Mouse (Mus musculus): ENCODE results near the gene Spata32. TPM values are rescaled to one million over a fixed set of nuclear protein-coding genes. Genes with fewer than 3 reads are reported as not detected.

Gene Spata32
- 1 to 10 TPM in 1 of 2 experiments, under 1 TPM in 1; 0.69 to 1.4 TPM for total RNA-seq (2021)
- long read RNA-seq, experiment 1, result 0 reads
- long read RNA-seq, experiment 2, result 0 reads

DNA sequence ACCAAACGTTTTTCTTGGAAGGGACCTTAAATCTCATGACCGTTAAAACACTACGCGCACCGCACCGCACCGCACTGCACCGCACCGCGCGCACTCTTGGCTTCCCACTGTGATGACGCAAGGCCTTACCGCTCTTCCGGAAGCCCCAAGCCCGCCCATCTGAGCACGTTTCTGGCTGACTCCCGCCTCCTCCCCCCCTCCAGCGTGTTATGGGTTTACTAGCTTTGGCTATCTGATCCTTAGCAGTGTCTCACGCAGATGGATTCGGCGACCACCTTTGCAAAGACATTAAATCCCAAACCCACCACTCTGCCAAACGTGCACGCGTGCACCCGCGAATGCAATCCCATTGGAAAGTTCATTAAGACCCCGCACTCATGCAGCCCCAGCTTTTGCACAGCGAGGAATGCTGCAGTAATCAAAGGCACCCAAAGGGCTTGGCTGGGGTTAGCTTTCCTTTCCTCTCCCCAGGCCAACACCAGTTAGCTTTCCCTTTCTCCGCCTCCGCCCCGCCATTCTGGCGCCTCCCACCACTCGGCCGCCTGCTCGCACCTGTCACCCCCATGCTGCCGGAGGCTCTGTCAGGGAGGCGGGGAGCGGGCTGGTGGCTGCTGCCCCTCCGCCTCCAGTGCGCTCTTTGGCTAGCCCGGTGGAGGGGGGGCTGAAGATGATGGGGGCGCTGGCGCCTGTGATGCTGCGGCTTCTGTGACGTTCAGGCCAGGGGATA is at the start of gene Spata32:
TSS of gene Spata32 (minus strand) at position 643 of the 727 bp plus-strand sequence.
- DNase-seq (ENCODE audit: low spot score in 2 of 2), result peak; percentile 63 to 66

DNA sequence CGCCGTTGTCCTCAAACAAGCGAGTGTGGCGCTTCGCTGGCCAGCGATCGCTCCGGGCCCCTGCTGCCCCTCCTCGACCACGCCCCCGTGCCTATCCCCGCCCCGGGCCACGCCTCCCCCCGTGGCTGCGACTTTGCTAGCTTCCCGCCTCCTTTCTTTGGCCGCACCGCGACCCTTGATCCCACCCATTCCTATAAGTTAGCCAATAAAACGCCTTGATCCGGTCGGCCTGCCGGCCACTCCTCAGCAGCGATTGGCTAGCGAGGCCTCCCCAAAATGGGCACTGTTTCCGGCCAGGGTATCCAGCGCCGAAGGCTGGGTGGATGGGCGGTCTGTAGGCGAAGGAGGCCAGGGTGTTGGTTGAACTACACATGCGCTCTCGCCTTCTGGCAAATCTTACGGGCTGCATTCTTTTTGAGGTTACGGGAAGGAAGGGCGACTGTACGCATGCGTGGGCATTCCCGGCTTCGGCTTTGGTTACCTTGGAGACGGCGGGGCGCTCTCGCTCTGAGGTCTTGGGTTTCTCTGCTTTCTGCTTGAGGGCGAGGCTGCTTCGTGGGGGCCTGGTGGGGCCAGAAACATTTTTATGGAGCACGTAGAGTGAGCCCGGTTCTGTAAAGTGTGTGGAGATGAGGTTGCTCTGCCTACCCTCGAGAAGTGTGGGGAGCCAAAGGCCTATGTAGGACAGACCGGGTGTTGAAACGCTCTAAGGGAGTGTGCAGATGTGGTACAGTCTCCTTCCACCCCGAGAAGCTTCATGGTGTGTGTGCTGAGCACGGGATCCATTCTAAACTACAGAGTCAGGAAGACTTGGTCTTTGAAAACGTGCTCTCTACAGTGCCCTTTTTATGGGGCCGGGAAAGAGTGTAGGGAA is 49.4 kb upstream of the Spata32 start, which contains the start of gene Map3k14:
TSS of gene Map3k14 (minus strand) at position 127 of the 874 bp plus-strand sequence.
- peak; percentile 96 to 99 for DNase-seq (ENCODE audit: low spot score in 2 of 2)

DNA sequence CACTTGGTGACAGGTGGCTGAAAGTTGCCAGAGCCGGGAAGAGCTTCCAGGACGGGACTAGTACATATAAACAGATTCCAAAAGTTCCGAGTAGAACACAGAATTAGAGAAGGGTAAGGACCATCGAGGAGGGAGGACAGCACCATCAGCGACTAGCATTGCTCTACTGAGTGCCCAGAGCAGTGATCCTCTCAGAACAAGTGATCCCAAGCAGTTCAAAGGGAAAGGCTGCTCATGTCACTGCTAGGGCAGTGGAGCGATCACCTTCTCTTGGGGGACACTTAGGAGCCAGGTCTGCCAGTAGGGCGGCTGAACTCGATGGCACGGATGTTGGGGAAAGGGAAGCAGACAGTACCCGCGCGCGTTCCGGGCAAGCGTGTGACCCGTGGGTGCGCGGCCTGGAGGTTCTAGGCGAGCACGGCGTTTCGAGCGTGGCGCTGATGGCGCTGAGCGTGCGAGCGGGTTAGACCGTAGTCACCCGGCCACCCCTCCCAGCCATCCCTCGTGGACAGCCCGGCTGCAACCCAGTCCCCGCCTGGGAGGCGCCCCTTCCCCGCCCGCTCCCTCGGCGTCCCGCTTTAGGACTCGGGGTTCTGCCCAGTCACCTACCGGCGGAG is 48.6 kb upstream of the Spata32 start:
- DNase-seq (ENCODE audit: low spot score in 2 of 2), result peak in 1 of 2 experiments; percentile 31

DNA sequence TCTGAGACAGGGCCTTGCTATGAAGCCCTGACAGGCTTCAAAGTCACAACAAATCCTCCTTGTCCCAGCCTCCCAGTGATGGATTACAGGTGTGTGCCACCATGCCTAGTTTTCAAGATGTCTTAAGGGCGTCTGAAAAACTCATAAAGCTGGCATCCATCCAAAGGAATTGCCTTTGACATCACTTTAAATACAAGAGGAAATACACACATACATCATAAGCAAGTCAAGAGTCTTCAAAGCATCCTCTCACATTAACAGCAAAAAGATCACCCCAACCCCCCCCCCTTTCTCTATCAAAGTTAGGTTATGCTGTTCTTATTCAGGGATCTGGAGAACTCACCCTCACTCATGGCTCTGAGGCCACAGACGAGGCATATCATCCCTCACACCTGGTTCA is 47.6 kb upstream of the Spata32 start:
- DNase-seq (ENCODE audit: low spot score in 2 of 2), result no peak

DNA sequence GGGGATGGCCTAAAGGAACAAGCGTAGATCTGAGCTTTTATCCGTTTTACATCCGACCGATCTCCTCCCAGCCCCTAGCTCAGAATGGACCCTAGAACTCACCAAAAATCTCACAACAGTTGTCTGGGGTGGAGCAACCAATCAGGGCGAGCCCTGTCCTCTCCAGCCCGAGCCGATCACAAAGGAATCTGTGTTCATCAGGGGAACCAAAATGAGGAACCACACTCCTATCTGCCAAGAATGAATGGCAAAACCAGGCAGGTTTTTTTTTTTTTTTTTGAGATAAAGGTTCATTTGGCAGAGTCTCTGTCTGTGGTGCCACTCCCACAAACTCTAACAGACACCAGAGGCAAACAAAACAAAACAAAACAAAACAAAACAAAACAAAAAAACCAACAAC is 47.0 kb upstream of the Spata32 start:
- DNase-seq (ENCODE audit: low spot score in 2 of 2), result no peak

DNA sequence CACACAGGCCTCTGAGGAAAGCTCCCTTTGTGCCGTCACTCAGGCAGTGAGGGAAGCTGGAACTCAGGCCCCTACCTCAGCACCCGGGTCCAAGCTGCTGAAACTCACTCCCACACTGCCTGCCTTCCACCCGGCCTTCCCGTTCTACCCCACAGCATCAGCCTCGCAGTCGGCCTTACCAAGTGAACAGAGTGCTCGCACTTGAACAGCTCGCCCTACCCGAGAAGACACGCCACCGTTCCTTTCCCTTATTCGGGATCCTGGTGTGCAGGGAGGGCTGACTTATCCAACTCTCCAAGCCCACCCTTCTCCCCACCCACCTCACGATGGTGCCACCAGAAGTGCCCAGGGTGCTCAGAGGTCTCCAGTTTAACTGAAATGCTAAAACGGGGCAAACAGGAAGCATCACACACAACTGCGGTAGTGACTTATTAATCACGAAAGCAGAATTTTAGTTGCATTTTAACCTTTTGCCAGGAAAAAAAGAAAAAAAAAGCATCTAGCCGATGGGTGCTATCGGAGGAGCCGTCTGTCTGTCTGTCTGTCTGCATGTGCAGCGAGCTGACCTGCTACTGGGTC is 46.3 kb upstream of the Spata32 start:
- DNase-seq (ENCODE audit: low spot score in 2 of 2), result no peak

DNA sequence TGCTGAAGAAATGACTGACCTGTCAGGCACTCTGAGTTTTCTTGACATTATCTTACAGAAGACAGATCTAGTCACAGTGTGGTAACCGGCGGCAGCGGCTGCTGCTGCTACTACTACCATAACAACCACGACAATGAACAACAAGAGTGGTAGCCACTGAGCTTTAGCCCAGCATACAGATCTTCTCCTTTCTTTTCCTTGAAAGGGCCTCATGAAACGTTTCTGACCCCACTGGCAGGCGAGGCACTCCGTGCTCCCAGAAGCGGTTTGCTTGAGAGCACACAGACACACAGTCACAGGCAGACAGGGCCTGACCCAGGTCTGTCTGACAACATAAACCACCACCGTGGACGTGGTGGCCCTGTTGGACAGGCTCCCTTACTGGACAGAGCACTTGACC is 45.3 kb upstream of the Spata32 start:
- no peak for DNase-seq (ENCODE audit: low spot score in 2 of 2)

DNA sequence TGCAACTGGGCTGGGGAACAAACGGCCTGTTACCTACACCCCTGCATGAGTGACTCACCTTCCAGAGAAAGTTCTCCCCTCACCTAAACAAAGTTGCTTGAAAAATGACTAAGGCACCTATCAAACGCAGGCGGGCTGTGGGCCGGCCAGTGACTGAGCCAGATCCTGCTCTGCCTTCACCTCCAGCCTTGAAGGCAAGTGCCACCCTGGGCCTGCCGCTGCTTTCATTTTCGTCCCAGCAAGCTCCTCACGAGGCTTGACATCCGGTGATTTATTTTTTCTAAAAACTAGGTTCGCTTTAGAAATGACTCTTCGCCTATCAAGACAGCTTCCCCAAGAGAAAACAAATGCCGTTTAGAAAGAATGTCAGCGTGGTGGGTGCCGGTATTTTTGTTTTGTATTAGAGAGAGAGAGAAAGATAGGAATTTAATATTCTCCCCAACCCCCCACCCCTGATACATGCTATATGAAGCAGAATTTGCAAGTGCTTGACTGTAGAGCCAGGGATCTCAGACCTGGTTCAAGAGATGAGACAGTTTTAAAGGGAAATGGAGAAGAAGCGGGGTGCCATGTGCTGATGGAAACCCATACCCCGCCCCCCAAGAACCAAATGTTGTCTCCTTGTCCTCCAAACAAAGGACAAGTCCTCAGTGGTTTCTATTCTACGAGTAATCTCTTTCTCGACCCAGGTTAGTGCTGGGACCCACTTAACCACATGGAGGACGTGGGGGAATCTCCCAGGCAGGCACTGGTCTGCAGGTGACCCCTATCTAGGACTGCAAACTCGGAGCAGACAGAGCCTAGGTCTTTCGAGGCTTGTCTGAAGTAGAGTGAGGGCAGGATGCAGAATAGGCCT is 44.4 kb upstream of the Spata32 start:
- DNase-seq (ENCODE audit: low spot score in 2 of 2), result no peak

DNA sequence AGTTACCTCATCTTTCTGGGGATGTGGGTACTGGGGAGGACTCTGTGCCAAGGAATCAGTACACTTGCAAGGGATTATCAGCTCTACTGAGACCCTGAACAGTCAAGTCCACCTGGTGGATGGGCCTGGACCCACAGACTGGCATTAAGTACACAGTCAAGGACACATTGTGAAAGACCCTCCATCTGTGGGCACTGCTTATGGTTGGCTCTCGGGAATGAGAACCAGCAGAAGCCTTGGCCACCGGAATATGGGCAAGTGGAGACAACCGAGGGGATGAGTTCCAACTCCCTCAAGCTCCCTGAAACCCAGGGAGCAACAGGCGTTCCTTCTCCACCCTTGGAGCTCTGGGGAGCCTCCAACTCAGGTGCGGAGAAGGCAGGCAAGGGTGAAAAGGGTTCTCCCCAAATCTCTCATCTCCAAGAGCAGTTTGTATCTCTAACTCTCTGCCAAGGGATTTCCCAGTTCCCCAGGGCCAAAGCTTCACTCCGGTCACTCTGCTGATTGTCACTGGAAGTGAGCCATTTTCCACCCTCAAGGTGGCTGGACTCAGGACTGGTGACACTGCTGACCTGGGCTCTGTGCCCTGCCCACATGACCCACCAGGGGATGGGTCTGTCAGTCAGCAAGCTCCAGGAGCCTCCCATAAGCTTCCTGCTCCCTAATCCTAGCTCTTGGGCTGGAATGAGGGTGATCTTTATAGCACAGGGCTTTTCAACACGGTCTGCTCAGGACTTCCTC is 43.6 kb upstream of the Spata32 start:
- no peak for DNase-seq (ENCODE audit: low spot score in 2 of 2)

DNA sequence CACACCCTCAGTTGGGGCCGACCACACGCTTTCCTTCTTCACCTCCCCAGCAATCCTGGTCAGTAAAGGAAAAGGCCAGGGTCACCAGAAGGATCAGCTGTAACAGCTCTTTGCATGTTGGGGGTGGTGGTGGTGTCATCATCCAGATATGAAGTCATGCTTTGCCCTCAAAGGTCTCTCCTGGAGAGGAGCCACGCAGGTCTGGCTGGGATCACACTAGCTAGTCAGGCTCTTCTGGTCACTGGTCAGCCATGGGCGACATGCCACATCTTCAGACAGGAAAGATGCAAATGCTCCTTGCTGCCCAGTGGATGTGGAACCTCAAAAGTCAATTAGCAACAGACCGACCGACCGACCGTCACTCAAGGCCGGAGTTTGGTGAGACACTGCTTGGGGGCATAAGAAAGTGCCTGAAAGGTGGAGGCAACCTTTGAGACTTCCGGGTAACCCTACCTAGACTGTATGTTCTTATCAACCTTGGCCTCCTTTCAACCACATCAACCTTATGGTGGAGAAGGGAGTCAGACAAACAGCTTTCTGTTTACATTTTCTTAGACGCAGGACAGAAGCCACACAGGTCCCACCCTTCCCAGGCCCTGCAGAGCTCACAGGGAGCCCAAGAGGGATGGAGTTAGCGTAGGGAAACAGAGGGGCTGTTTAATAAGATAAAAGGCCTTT is 42.4 kb upstream of the Spata32 start:
- no peak for DNase-seq (ENCODE audit: low spot score in 2 of 2)

DNA sequence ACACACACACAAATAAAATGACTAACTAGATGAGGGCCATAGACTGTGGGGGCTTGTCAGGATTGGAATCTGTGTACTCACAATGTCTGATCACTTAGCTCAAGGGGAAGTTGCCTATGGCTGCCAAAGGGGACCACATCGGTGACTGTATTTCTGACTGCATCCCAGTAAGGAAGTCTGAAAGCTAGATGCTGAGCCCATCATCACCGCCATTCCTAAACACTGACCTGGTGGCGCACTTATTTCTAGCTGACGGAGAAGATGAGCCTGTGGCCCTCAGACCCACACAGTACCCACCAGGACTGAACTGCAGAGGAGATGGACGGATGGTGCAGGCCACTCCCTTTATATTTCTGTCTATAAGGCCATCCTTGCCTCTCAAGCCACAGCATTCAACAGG is 41.8 kb upstream of the Spata32 start:
- no peak for DNase-seq (ENCODE audit: low spot score in 2 of 2)

DNA sequence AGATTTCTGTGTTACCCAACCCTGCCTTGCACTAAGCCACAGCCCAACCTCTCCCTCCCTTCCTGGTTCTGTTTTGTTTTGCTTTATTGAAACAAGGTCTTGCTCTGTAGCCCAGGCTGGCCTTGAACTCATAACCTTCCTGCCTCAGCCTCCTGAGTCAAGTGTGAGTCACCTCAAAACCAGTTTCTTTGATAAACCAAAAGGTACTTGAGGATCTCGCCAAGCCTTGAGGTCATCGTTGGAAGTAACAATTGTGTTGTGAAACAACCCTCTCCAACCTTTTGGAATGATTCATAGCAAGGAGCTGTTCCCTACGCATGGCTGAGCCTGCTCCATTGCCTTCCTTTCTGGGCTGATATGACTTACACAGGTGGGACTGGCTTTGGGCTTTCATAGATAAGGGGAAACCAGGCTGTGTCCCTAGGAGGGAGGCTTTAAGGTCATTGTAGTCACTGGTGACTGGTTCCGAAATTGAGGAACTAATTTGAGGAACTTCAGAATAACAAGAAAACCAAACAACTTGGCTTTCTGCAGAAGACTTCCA is 39.8 kb upstream of the Spata32 start:
- no peak for DNase-seq (ENCODE audit: low spot score in 2 of 2)

DNA sequence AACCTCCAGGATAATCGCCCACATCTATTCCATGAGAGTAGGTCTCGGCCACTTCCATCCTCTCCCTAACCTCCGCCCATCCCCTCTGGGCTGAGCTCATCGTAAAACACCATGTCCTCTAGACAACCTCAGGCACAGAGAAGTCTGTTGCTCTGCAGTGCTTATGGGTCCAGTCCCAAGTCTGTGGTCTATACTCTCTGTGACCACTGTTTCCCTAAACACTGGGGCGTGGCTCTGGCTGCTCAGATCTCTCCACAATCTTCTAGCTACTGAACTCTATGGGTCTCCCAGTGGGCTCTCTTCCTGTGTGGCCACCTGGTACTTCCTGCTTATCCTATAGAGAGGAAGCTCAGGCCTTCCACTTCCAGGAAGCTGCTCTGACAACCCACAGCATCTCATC is 35.4 kb upstream of the Spata32 start:
- DNase-seq (ENCODE audit: low spot score in 2 of 2), result no peak

DNA sequence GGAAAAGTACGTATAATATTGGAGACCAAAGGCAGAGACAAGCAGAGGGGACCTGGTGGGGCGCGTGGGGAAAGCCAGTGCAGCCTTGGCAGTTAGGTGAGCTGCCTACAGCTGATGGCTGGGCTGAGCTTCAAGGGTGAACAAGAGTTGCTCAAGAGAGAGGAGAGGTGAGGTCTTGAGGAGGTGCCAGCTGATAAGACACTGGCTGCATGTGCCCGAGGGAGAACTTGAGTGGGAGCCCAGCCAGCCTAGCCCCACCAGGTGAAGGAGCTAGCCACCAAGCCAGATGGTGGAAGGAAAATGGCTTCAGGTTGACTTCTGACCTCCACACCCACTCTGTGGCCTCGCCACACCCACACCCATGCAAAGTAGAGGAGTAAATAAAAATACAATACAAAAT is 34.1 kb upstream of the Spata32 start:
- no peak for DNase-seq (ENCODE audit: low spot score in 2 of 2)

DNA sequence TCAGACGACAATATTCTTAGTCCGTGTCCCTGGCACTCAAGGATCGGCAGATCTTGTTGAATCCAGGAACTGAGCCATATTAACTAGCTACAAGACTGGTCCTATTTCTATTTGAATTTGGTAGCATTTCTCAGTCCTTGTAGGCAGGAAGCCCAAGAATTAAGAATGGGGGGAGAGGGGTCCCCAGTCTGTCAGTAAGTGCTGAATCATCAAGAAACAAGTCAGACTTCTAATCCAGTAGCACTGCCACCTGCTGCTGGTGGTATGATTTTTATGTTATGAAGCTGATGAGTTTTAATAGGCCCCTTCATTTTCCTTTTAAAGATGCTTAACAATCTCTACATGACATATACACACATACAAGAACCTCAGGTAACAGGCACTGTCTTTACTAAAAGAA is 32.1 kb upstream of the Spata32 start:
- no peak for DNase-seq (ENCODE audit: low spot score in 2 of 2)

DNA sequence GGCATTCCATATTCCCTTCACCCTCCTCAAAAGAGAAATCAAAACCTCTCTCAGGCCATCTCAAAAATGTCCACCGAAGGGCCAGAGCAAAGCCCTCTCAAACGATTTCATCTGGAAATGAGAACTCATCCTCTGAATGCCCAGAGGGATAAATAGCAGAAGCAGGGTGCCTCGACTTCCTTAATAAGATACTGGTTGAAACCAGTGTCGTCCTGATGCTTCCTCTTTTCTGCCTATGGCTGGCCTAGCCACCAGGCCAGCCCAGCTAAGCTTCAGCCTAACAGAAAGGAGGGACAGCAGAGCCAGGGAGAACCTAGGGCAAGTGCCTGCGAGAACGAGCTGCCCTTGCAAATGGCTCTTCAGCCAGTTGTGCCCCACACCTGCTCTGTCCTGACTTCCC is 31.3 kb upstream of the Spata32 start:
- DNase-seq (ENCODE audit: low spot score in 2 of 2), result no peak

DNA sequence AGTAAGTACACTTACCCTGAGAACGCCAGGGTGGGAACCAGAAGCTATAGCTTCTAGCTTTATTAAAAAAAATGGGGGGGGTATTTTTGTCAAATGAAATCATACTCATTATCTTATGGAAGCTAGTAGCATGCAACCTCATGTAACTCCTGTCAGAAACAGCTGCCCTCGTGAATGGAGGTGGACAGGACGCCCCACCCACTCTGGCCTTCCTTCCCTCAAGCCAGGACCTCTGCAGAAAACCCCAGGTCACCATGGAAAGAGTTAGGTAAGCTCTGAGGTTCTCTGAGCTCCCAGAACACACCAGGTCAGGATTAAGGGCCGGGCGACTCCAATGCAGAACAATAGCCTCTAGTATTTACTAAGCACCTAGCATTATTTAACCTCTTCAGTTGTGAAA is 30.6 kb upstream of the Spata32 start:
- DNase-seq (ENCODE audit: low spot score in 2 of 2), result no peak

DNA sequence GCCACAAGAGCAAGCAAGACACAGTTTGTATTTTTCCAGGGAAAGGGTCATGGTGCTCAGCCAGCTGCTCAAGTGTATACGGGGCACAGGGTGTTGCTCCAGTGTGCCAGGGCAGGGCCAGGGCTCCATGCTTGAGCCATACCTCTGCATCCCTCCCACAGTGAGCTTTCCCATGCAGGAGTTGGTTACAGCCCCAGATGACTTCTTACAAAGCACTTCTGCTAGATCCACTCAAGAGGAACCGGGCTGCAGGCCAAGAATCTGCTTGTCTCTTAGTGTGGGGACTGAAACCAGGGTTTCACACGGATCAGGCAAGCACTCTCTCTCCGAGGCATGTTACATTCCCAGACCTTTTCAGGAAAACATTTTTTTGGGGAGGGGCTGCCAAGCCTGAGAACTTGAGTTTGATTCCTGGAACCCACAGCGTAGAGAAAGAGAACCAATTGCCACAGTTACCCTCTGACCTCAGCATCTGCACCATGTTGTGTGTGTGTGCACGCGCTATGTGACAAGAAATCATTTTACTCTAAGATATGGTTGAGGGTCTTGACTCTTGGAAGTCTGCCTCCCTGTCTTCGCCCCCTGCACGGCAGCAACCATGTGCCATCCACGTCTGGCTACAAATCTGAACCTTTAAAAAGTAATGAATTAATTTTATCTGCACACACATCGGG is 29.4 kb upstream of the Spata32 start:
- DNase-seq (ENCODE audit: low spot score in 2 of 2), result peak; percentile 73 to 85

All from layer of hippocampus, postnatal 14 days (tissue).